Mouse (Mus musculus) cortical plate, adult 2 months (tissue): ENCODE measurements around the gene Oas1g.

Experiments used
- CTCF ChIP-seq: fragments of 200-500 bp; IDR thresholded peaks from 2 replicates; pipeline ENCODE4 v1.5.1; 2011; ENCODE audit warnings: mild to moderate bottlenecking, control low read depth, low read length; ENCODE audit not compliant: insufficient read depth; ENCODE audit errors: extremely low read depth
- POLR2A ChIP-seq: fragments of 200-500 bp; IDR thresholded peaks from 2 replicates; pipeline ENCODE4 v1.6.1; 2011; ENCODE audit warnings: mild to moderate bottlenecking, low read length, control low read depth; ENCODE audit not compliant: insufficient read depth; ENCODE audit errors: extremely low read depth

GRCm38 (mm10) chr5:120898726-120899125 is 11.3 kb upstream of the Oas1g start:
- TF ChIP-seq POLR2A = no peak
- TF ChIP-seq CTCF = no peak
